11 mouse cellular contexts compared by ENCODE assay signal in the genomic region with DNA sequence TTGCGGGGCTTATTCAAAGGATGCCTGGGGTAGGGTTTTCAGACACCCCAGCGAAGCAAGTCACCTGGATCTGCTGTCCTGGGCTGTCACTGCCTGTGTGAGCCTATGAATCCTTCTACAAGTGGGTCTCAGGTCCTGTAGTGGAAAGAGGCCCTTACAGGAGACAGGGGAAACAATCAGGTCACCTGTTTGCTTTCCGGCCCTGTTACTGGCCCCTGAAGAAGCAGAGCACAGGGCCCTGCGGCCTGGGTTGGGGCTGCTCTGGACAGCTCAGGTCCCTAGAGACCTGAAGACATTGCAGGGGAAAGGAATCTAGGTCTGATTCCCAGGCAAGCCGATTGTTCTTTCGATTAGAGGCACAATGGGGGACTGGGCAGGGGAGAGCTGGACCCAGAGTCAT. TPM values are rescaled to one million over a fixed set of nuclear protein-coding genes. Genes with fewer than 3 reads are reported as not detected.
DNase-seq lines count a peak whose midpoint lies in the region; ATAC-seq and TF ChIP-seq lines count a peak whose summit lies in the region.
"Had no signal": no experiment of that assay in that cellular context is flagged by ENCODE, and none has a peak within 500 bp of the region (broad histone marks: within the 10 kb centered on the region; RNA-seq: fewer than 3 reads in every experiment).

No protein-coding gene starts in this region.

- no peaks in the 10 kb centered on the region for H3K36me3 ChIP-seq in heart, adult 2 months (ENCODE audit: control insufficient read depth, insufficient read depth, low read length)
- 0 out of 2 replicates have a peak, but pooled peaks cover 4% of the 10 kb centered on the region for H3K36me3 ChIP-seq in hindbrain, embryonic 13.5 days
- H3K36me3 ChIP-seq in midbrain, embryonic 15.5 days (replicated peaks): no peaks in the 10 kb centered on the region

- H3K79me2 ChIP-seq in heart, adult 2 months (replicated peaks; ENCODE audit: control insufficient read depth, insufficient read depth, low read length): no peaks in the 10 kb centered on the region

- peak in 1 of 2 experiments; percentile 39 for DNase-seq in heart, adult 2 months
- no peak for DNase-seq in heart, postnatal 25 days (ENCODE audit: low spot score)
- peak; percentile 48 for DNase-seq in ZHBTc4 (ENCODE audit: low read depth, low spot score)
- no peak for DNase-seq in right cerebral cortex, adult 18-20 months
- DNase-seq in adrenal gland, postnatal 10 days: no peak
- DNase-seq in spleen, postnatal 36 days (ENCODE audit: low spot score in 2 of 2): no peak
- DNase-seq: kidney, adult 2 months had no signal

- no peak for TF ChIP-seq CTCF in heart, adult 2 months (IDR thresholded peaks at IDR 0.05)

- peak overlapping the region; percentile 85 for H3K4me2 ChIP-seq in hindbrain, embryonic 13.5 days
- H3K4me2 ChIP-seq in midbrain, embryonic 15.5 days: peak overlapping the region; percentile 91

- intact Hi-C loops in heart, adult 2 months (cut with DNase I): no loop called here
- intact Hi-C loops in heart, postnatal 25 days (cut with DNase I): no loop called here

- no peaks in the 10 kb centered on the region for H3K27me3 ChIP-seq in heart, adult 2 months (ENCODE audit: control insufficient read depth, insufficient read depth, low read length)
- H3K27me3 ChIP-seq in hindbrain, embryonic 13.5 days: peaks cover 20% of the 10 kb centered on the region; the same call in 1 of the 2 replicates
- H3K27me3 ChIP-seq in midbrain, embryonic 15.5 days (replicated peaks): no peaks in the 10 kb centered on the region

- ATAC-seq in hindbrain, embryonic 13.5 days (ENCODE audit: low FRiP score): peak; percentile 35; the same call in 1 of the 2 replicates
- ATAC-seq in midbrain, embryonic 15.5 days (replicated peaks): peak; percentile 32; the same call in 1 of the 2 replicates

- peak overlapping the region; percentile 74 for H3K4me3 ChIP-seq in heart, adult 2 months
- peak overlapping the region; percentile 61 for H3K4me3 ChIP-seq in hindbrain, embryonic 13.5 days
- H3K4me3 ChIP-seq in midbrain, embryonic 15.5 days: peak overlapping the region; percentile 63

- TF ChIP-seq POLR2A in heart, adult 2 months (IDR thresholded peaks at IDR 0.05; ENCODE audit: insufficient read depth, low read depth, low read length): no peak

- peak overlapping the region; percentile 92 for H3K27ac ChIP-seq in heart, adult 2 months
- H3K27ac ChIP-seq in hindbrain, embryonic 13.5 days: no peak overlapping the region
- no peak overlapping the region for H3K27ac ChIP-seq in midbrain, embryonic 15.5 days
- H3K27ac ChIP-seq: macrophage had no signal

- no peaks in the 10 kb centered on the region for H3K9me3 ChIP-seq in hindbrain, embryonic 13.5 days
- no peaks in the 10 kb centered on the region for H3K9me3 ChIP-seq in midbrain, embryonic 15.5 days

- peaks cover 30% of the 10 kb centered on the region for H3K4me1 ChIP-seq in heart, adult 2 months (ENCODE audit: control insufficient read depth, insufficient read depth, low read length)
- peaks cover 34% of the 10 kb centered on the region for H3K4me1 ChIP-seq in hindbrain, embryonic 13.5 days (replicated peaks)
- H3K4me1 ChIP-seq in midbrain, embryonic 15.5 days: peaks cover 18% of the 10 kb centered on the region

- TF ChIP-seq EP300 in heart, adult 2 months (IDR thresholded peaks at IDR 0.05; ENCODE audit: insufficient read depth, low read depth, low read length): no peak

- peak overlapping the region; percentile 91 for H3K9ac ChIP-seq in heart, adult 2 months (ENCODE audit: low read depth, low read length)
- peak overlapping the region; percentile 84 for H3K9ac ChIP-seq in hindbrain, embryonic 13.5 days
- no peak overlapping the region for H3K9ac ChIP-seq in midbrain, embryonic 15.5 days

- 30% methylated on average over 6 of the region's 6 CpGs for whole genome bisulfite sequencing in heart, adult 2 months
- 24% methylated on average over 6 of the region's 6 CpGs for WGBS in hindbrain, embryonic 13.5 days
- 19% methylated on average over 6 of the region's 6 CpGs for WGBS in midbrain, embryonic 15.5 days

RNA-seq across cellular contexts. Expression of gene Fblim1, which starts 5.5 kb away (rescaled TPM):
- total RNA-seq in heart, adult 2 months (2021): 100 to 1,000 TPM; 236 to 263 TPM
- polyA plus RNA-seq in heart, adult 2 months (2012; rRNA removed): 297 and 303 TPM in 2 replicates
- total RNA-seq in heart, postnatal 25 days (2021): 100 to 1,000 TPM; 298 to 316 TPM
- polyA plus RNA-seq in hindbrain, embryonic 13.5 days (2015; fragmentation: Nextera tagmentation; extraction: Ambion mirVana): 41.0 and 43.3 TPM in 2 replicates
- polyA plus RNA-seq in midbrain, embryonic 15.5 days (2015; fragmentation: Nextera tagmentation; extraction: Ambion mirVana): 35.2 and 41.0 TPM in 2 replicates
- total RNA-seq in adrenal gland, postnatal 10 days (2021): 10 to 100 TPM; 14.8 to 21.6 TPM

RNA-seq across cellular contexts. Expression of gene Tmem82, which starts 18.1 kb away (rescaled TPM):
- 10 to 100 TPM; 16.5 to 20.2 TPM for total RNA-seq in heart, adult 2 months (2021)
- 35.5 and 36.6 TPM in 2 replicates for polyA plus RNA-seq in heart, adult 2 months (2012; rRNA removed)
- total RNA-seq in heart, postnatal 25 days (2021): 10 to 100 TPM; 21.2 to 28.9 TPM
- 0.25 and 0.43 TPM in 2 replicates for polyA plus RNA-seq in hindbrain, embryonic 13.5 days (2015; fragmentation: Nextera tagmentation; extraction: Ambion mirVana)
- polyA plus RNA-seq in midbrain, embryonic 15.5 days (2015; fragmentation: Nextera tagmentation; extraction: Ambion mirVana): 0.32 and 0.65 TPM in 2 replicates
- 1 to 10 TPM; 7.9 to 9.5 TPM for total RNA-seq in adrenal gland, postnatal 10 days (2021)
- polyA plus RNA-seq: C2C12 had no signal

RNA-seq across cellular contexts. Expression of gene Slc25a34, which starts 23.3 kb away (rescaled TPM):
- 100 to 1,000 TPM; 118 to 132 TPM for total RNA-seq in heart, adult 2 months (2021)
- 183 and 258 TPM in 2 replicates for polyA plus RNA-seq in heart, adult 2 months (2012; rRNA removed)
- total RNA-seq in heart, postnatal 25 days (2021): 100 to 1,000 TPM; 105 to 117 TPM
- polyA plus RNA-seq in hindbrain, embryonic 13.5 days (2015; fragmentation: Nextera tagmentation; extraction: Ambion mirVana): 0.26 TPM in 1 of 2 replicates, not detected in the other
- polyA plus RNA-seq in midbrain, embryonic 15.5 days (2015; fragmentation: Nextera tagmentation; extraction: Ambion mirVana): 0.26 and 0.61 TPM in 2 replicates
- 10 to 100 TPM; 36.1 to 39.2 TPM for total RNA-seq in adrenal gland, postnatal 10 days (2021)

Comparison
In these comparisons a context has a peak if more than half of its experiments do, and no peak if none do; other contexts are left out.
1. RNA of gene Fblim1, which starts 5.5 kb away (total RNA-seq): 298 to 316 TPM in heart, postnatal 25 days and 236 to 263 TPM in heart, adult 2 months; 14.8 to 21.6 TPM in adrenal gland, postnatal 10 days; every median in the first group is over 10 times any median in the second.
2. Peak in every context shown above with its lines, with median percentiles within 50 percentile points of each other: H3K4me3 ChIP-seq.